Mouse (Mus musculus): ENCODE measurements around the gene Slc22a12. TPM values are rescaled to one million over a fixed set of nuclear protein-coding genes. Genes with fewer than 3 reads are reported as not detected.

The Slc22a12 gene
- polyA plus RNA-seq, 1 experiment from 2014 or later, result not detected

DNA sequence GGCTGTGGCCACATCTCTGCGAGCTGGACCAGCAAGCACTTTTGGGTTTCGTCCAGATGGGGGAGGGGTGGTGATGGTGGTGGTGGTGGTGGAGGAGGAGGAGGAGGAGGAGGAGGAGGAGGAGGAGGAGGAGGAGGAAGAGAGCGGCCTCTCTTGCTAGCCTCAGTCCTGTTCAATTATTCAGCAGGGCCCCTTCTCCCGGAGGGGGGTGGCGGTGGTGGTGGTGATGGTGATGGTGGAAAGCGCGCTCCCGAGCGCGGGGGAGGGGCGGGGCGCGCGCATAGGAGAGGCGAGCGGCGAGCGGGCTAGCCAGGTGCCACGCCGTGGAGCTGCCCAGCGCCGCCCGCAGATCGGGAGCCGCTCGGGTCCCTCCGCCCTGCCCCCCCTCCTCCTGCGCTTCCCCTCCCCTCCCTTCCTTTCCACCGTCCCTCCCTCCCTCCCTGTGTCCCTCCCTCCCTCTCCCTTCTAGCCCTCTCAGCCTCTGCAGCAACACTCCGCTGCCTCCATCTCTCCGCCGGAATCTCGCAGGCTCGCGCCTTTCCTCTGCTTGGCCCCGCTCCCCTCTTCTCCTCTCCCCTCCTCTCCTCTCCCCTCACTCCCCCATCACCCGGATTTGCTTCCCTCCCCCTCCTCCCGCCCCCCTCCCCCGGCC is 45.6 kb downstream of the Slc22a12 start:
- Histone ChIP-seq H3K4me2 (replicated peaks) (peak overlapping the region; percentile 73), H3K9me3 (no peaks in the 10 kb centered on the region), H3K4me3 (peak overlapping the region; percentile 97), H3K36me3 (no peaks in the 10 kb centered on the region), H3K4me1 (peaks cover 61% of the 10 kb centered on the region), H3K27me3 (no peaks in the 10 kb centered on the region), H3K9ac (replicated peaks) (peak overlapping the region; percentile 99), H3K27ac (replicated peaks) (peak overlapping the region; percentile 92)
- peak; percentile 63 for ATAC-seq (replicated peaks)
- WGBS, result 1% methylated on average over 24 of the region's 39 CpGs

DNA sequence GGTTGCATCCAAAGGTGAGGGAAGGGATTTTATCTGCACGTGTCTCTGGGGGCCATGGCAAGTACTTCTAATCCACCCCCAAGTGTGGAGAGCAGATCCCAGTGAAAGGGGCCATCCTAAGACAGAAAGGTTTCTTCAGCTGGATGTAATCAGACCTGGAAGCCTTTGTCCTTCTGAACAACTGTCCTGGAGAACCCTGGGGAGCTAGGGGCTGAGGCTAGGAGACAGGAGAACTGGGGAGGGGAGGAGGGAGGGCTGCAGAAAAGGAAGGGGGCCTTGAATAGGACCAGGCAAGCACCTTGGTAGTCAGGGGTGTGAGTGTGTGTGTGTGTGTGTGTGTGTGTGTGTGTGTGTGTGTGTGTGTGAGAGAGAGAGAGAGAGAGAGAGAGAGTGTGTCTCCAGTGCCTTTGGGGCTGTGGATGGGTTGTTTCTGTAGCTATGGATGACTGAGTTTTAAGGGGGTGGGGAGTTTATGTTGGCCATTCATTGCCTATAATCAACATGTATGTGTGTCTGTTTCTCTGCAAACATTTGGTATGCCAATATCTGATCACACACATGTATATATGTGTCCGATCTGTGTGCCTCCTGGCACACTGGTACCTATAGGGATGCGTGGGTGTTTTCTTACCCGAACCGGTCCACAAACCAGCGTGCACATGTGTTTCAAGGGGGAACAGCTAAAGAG is 46.2 kb downstream of the Slc22a12 start:
- 5% methylated on average over 6 of the region's 6 CpGs for WGBS
- peak overlapping the region; percentile 73 for H3K4me2 ChIP-seq (replicated peaks)
- peak overlapping the region; percentile 99 for H3K9ac ChIP-seq (replicated peaks)
- no peaks in the 10 kb centered on the region for H3K9me3 ChIP-seq
- H3K27me3 ChIP-seq, result no peaks in the 10 kb centered on the region
- peak overlapping the region; percentile 97 for H3K4me3 ChIP-seq
- peak overlapping the region; percentile 92 for H3K27ac ChIP-seq (replicated peaks)
- no peaks in the 10 kb centered on the region for H3K36me3 ChIP-seq
- H3K4me1 ChIP-seq, result peaks cover 58% of the 10 kb centered on the region
- ATAC-seq (replicated peaks), result peak; percentile 23; the same call in 1 of the 2 replicates

- no peaks in the 10 kb centered on the region for H3K36me3 ChIP-seq
- WGBS, result 52% methylated on average over 8 of the region's 8 CpGs
- no peak overlapping the region for H3K4me2 ChIP-seq (replicated peaks)
- H3K4me3 ChIP-seq, result no peak overlapping the region
- H3K27me3 ChIP-seq, result no peaks in the 10 kb centered on the region
- H3K27ac ChIP-seq (replicated peaks), result 0 out of 2 replicates have a peak overlapping the region, but pooled peaks have one; percentile 92
- H3K9me3 ChIP-seq, result no peaks in the 10 kb centered on the region
- no peak for ATAC-seq (replicated peaks)
- H3K4me1 ChIP-seq, result peaks cover 49% of the 10 kb centered on the region
- no peak overlapping the region for H3K9ac ChIP-seq (replicated peaks)
These were observed 47.1 kb downstream of the Slc22a12 start for GRCm38 (mm10) chr19:6495714-6496113.

DNA sequence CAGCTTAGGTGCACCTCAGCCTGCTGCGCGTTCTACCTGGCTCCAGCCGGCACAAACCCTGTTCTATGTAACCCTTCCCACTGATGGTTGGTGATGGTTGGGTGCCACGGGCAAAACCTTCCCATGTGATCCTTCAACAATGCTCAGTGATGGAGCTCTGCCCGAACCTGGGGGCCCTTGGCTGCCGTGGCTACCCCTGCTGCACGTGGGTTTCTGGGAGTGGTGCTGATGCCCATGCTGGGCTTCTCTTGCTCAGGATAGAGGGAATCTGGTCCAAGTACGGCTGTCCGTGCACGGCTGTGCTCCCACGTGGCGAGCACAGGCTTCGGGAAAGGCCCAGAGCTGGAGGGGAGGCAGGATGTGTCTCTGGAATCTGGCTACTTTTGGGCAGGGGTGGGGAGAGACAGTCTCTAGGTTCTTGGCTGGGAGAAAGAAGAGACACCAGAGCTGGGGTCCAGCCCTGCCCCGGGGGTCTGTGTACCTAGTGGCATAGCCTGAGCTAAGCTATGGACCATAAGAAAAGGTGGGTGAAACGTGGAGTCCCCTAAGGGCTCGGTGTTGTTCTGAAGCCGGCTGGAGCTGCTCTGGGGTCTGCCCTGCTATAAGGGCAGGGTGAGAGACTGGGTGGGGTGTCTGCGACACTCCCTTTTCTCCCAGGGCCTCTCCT is 48.2 kb downstream of the Slc22a12 start:
- no peak for ATAC-seq (replicated peaks)
- Histone ChIP-seq H3K27ac (replicated peaks) (no peak overlapping the region), H3K4me3 (no peak overlapping the region), H3K36me3 (no peaks in the 10 kb centered on the region), H3K4me1 (peaks cover 39% of the 10 kb centered on the region), H3K9ac (replicated peaks) (no peak overlapping the region), H3K9me3 (no peaks in the 10 kb centered on the region), H3K4me2 (replicated peaks) (no peak overlapping the region), H3K27me3 (no peaks in the 10 kb centered on the region)
- WGBS, result 68% methylated on average over 18 of the region's 18 CpGs

DNA sequence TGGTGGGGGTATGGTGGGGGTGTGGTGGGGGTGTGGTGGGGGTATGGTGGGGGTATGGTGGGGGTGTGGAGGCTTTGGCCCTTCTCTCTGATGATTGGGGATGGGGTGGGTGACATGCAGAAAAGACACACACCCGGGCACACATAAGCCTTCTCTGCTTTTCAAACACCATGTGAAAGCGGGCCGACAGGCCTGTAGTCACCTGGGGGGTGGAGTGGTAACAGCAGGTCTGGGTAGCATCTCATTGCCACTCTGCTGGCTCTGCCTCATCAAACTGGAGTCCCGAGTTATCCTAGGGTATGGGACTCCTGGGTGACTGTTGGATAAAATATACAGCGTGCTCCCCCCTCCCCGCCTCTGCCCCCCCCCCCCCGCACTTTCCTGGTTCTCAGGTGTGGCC is 48.8 kb downstream of the Slc22a12 start:
- no peaks in the 10 kb centered on the region for H3K9me3 ChIP-seq
- WGBS, result 76% methylated on average over 4 of the region's 7 CpGs
- no peak overlapping the region for H3K4me3 ChIP-seq
- no peak for ATAC-seq (replicated peaks)
- H3K9ac ChIP-seq (replicated peaks), result no peak overlapping the region
- H3K27ac ChIP-seq (replicated peaks), result no peak overlapping the region
- peaks cover 37% of the 10 kb centered on the region for H3K4me1 ChIP-seq
- no peaks in the 10 kb centered on the region for H3K27me3 ChIP-seq
- no peak overlapping the region for H3K4me2 ChIP-seq (replicated peaks)
- H3K36me3 ChIP-seq, result no peaks in the 10 kb centered on the region

DNA sequence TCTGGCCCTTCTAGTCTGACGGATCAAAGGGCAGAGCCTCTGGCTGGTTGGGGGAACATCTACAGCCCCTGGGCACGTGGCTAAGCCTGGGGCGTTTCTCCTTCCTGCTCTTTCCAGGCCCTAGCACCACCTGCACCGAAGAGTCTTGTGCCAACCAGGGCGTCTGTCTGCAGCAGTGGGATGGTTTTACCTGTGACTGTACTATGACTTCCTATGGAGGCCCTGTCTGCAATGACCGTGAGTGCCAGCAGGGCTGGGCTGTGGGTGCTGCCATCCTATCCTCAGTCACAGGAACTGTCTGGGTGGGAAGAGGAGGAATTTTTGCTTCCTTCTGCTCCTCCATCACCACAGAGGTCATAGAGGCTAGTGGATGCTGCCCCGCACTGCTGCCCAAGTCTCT is 49.6 kb downstream of the Slc22a12 start:
- Histone ChIP-seq H3K9ac (replicated peaks) (no peak overlapping the region), H3K27me3 (no peaks in the 10 kb centered on the region), H3K4me1 (peaks cover 33% of the 10 kb centered on the region), H3K4me3 (no peak overlapping the region), H3K4me2 (replicated peaks) (no peak overlapping the region), H3K9me3 (no peaks in the 10 kb centered on the region), H3K27ac (replicated peaks) (no peak overlapping the region), H3K36me3 (no peaks in the 10 kb centered on the region)
- 84% methylated on average over 7 of the region's 7 CpGs for WGBS
- no peak for ATAC-seq (replicated peaks)

- no peaks in the 10 kb centered on the region for H3K9me3 ChIP-seq
- no peaks in the 10 kb centered on the region for H3K27me3 ChIP-seq
- 21% methylated on average over 12 of the region's 12 CpGs for WGBS
- peak overlapping the region; percentile 10; the same call in 1 of the 2 replicates for H3K4me2 ChIP-seq (replicated peaks)
- H3K27ac ChIP-seq (replicated peaks), result 0 out of 2 replicates have a peak overlapping the region, but pooled peaks have one; percentile 31
- H3K36me3 ChIP-seq, result no peaks in the 10 kb centered on the region
- H3K4me3 ChIP-seq, result no peak overlapping the region
- peaks cover 33% of the 10 kb centered on the region for H3K4me1 ChIP-seq
- 0 out of 2 replicates have a peak overlapping the region, but pooled peaks have one; percentile 8 for H3K9ac ChIP-seq (replicated peaks)
- no peak for ATAC-seq (replicated peaks)
These were observed 50.7 kb downstream of the Slc22a12 start for GRCm38 (mm10) chr19:6492124-6492523.

- Histone ChIP-seq H3K9me3 (no peaks in the 10 kb centered on the region), H3K27ac (replicated peaks) (no peak overlapping the region), H3K4me1 (peaks cover 28% of the 10 kb centered on the region), H3K36me3 (no peaks in the 10 kb centered on the region), H3K9ac (replicated peaks) (no peak overlapping the region), H3K4me2 (replicated peaks) (no peak overlapping the region), H3K4me3 (no peak overlapping the region), H3K27me3 (no peaks in the 10 kb centered on the region)
- ATAC-seq (replicated peaks), result no peak
- 80% methylated on average over 8 of the region's 8 CpGs for WGBS
These were observed 51.3 kb downstream of the Slc22a12 start for GRCm38 (mm10) chr19:6491538-6491937.

DNA sequence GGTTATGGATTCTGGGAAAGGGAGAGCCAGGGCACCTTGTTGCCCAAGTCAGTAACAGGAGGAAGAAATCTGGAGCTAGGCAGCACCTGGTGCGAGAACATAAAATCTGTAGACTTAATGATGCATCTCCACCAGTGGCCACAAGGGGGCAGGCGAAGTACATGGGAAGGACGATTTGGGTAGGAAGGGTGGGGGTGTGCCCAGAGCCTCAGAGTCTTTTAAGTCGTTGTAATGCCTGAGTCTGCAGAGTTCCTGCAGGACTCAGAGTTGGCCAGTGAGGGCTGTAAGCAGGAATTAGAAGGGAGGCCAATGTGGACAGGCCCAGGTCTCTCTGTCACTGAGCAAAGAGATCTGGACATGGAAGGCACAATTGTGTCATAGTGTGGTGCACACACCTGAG is 53.8 kb downstream of the Slc22a12 start:
- Histone ChIP-seq H3K27ac (replicated peaks) (no peak overlapping the region), H3K9me3 (no peaks in the 10 kb centered on the region), H3K4me1 (peaks cover 11% of the 10 kb centered on the region; the same call in 1 of the 2 replicates), H3K27me3 (no peaks in the 10 kb centered on the region), H3K4me2 (replicated peaks) (no peak overlapping the region), H3K4me3 (no peak overlapping the region), H3K9ac (replicated peaks) (no peak overlapping the region), H3K36me3 (no peaks in the 10 kb centered on the region)
- ATAC-seq (replicated peaks), result peak; percentile 63
- 2% methylated on average over 4 of the region's 4 CpGs for WGBS

Small RNA genes within 50 kb of the gene (microRNA-seq; reads per million reads assigned to microRNA genes)
- not detected for gene Gm26460

Other genes with a start within 250 kb of the Slc22a12 start
- 0.31 and 0.67 TPM in 2 replicates for gene Cdc42bpg, start 236.6 kb downstream of the Slc22a12 start, polyA plus RNA-seq (2015; fragmentation: Nextera tagmentation; extraction: Ambion mirVana)
- 94.6 and 97.7 TPM in 2 replicates for gene Men1, start 208.1 kb downstream of the Slc22a12 start, polyA plus RNA-seq (2015; fragmentation: Nextera tagmentation; extraction: Ambion mirVana)
- 12.7 and 14.1 TPM in 2 replicates for gene Map4k2, start 201.9 kb downstream of the Slc22a12 start, polyA plus RNA-seq (2015; fragmentation: Nextera tagmentation; extraction: Ambion mirVana)
- 119 and 134 TPM in 2 replicates for gene Sf1, start 179.3 kb downstream of the Slc22a12 start, polyA plus RNA-seq (2015; fragmentation: Nextera tagmentation; extraction: Ambion mirVana)
- gene Pygm, start 158.6 kb downstream of the Slc22a12 start, polyA plus RNA-seq (2015; fragmentation: Nextera tagmentation; extraction: Ambion mirVana), result 3.4 and 3.5 TPM in 2 replicates
- gene Rasgrp2, start 143.7 kb downstream of the Slc22a12 start, polyA plus RNA-seq (2015; fragmentation: Nextera tagmentation; extraction: Ambion mirVana), result 34.6 and 41.3 TPM in 2 replicates
- gene Nrxn2, start 124.3 kb downstream of the Slc22a12 start, polyA plus RNA-seq (2015; fragmentation: Nextera tagmentation; extraction: Ambion mirVana), result 31.1 and 32.4 TPM in 2 replicates

All from forebrain, embryonic 15.5 days (tissue).